Mouse (Mus musculus): ENCODE data around the gene Pxdn. TPM values are rescaled to one million over a fixed set of nuclear protein-coding genes. Genes with fewer than 3 reads are reported as not detected.

The Pxdn gene
- total RNA-seq, 2 experiments from 2014 or later, result 6.1 to 8.1 TPM

DNA sequence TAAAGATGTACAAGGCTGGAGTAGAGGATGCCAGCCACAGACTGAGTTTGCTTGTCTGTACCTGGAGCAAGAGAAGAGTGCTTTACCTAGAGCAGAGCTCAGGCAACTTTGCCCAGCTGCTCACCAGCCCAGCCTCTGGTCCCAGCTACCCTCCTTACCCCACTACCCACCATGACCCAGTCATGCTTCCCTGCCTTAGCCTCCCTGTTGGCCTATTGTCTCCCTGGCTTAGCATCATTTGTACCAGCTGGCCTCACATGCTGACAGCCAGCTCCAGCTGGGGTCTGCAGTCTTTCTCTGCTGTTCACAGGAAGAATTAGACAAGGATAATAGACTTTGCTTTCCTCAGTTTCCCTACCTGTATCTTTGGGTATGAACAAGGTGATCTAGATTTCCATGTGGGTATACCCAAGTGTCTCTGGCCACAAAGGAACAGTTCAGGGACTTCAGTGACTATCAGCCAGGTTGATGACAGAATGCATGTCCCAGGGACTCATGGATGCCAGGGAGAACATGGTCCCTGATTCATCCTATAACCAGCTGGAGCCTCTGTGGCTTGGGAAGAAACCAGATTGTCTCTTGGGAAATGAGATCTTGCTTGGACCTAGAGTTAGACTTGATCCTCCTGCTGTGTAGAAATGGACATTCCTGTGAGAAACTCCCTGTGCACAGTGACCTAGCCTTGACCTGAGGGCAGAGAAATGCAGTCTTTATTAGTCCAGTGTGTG is 98.6 kb downstream of the Pxdn start:
- H3K4me3 ChIP-seq, result no peak overlapping the region
- intact Hi-C loops (cut with DNase I), result loop anchor here (5.0 kb wide), 1 partner anchor 129 kb away; no protein-coding TSS in a partner anchor
- no peak for DNase-seq
- H3K27ac ChIP-seq, result peak overlapping the region; percentile 49
- TF ChIP-seq CTCF (IDR thresholded peaks at IDR 0.05), result no peak

DNA sequence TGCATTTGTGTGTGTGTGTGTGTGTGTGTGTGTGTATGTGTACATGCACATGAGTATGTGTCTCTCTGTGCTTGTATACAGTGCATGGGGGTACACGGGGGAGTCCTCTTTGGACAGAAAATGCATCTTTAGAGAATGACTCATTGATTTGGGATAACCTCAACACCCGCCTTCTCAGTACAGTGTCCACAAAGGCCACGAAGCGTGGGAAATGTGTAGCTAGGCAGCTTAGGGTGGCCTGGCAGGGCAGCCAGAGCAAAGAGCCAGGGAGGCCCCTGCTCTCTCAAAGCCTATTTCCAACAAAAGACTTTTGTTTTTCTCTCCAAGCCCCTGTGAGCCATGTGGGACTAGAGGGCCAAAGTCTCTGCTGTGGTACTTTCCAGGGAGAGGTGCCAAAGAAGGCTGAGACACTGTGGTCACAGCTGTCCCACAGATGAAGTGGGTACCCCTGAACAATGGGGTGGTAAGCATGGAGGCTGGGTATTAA is 99.2 kb downstream of the Pxdn start:
- TF ChIP-seq CTCF (IDR thresholded peaks at IDR 0.05), result no peak
- intact Hi-C loops (cut with DNase I), result loop anchor here (5.0 kb wide), 1 partner anchor 129 kb away; no protein-coding TSS in a partner anchor
- H3K27ac ChIP-seq, result no peak overlapping the region
- H3K4me3 ChIP-seq, result no peak overlapping the region
- DNase-seq, result no peak

DNA sequence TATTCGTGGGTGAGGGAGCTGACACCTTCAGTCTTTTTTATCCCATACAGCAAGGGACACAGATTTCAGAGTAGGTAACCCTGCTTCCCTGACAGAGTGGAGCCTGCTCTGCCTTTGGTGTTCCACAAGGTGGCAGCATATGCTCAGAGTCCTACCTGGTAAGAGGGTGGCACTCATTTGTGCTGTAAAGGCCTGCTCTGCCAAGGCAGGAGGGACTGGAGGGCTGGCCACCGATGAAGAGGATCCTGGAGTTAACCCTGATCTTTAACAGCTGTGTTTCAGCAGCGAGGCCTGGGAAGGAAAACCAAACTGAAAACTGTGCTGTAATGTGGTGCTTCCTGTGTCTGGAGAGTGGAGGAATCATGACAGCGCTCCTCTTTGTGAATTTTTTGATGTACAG is 102.2 kb downstream of the Pxdn start:
- intact Hi-C loops (cut with DNase I), result loop anchor here (5.0 kb wide), 1 partner anchor 132 kb away; no protein-coding TSS in a partner anchor
- TF ChIP-seq CTCF (IDR thresholded peaks at IDR 0.05), result peak; percentile 85
- DNase-seq, result peak; percentile 52
- Histone ChIP-seq H3K4me3 (no peak overlapping the region), H3K27ac (peak overlapping the region; percentile 43)

DNA sequence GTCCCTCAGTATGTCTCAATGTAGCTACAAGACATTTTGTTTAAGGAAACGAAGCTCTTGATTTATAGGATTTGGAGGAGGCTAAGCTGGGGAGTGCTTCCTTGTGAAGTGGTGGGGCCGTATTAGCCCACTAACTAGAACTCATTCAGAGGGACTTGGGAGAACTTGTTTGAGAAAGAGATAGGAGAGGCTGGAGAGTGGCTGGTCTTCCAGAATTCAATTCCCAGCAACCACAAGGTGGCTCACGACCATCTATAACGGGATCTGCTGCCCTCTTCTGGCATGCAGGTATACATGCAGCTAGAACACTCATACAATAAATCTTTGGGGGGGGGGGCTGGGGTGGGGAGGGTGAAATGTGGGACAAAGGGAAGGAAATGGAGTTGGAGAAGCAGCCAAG is 102.7 kb downstream of the Pxdn start:
- peak; percentile 73 for TF ChIP-seq CTCF (IDR thresholded peaks at IDR 0.05)
- H3K4me3 ChIP-seq, result no peak overlapping the region
- peak overlapping the region; percentile 43 for H3K27ac ChIP-seq
- peak; percentile 61 for DNase-seq
- intact Hi-C loops (cut with DNase I), result loop anchor here (1.0 kb wide), 1 partner anchor 113 kb away; no protein-coding TSS in a partner anchor

DNA sequence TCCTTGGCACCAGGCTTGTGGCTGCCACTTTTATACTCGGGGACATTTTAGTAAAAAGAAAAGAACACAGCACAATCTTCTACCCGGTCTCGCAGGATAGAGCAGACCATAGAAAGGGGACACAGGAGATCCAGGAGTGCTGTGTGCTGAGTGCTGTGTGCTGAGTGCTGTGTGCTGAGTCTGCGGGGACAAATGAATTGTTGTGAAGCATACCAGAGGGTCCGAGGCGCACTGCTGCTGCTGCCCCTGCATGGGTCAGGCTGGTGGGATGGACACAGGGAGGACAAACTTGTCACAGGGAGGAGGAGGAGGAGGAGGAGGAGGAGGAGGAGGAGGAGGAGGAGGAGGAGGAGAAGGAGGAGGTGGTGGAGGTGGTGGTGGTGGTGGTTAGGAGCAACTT is 111.4 kb downstream of the Pxdn start:
- no peak overlapping the region for H3K4me3 ChIP-seq
- no peak overlapping the region for H3K27ac ChIP-seq
- TF ChIP-seq CTCF (IDR thresholded peaks at IDR 0.05), result no peak
- intact Hi-C loops (cut with DNase I), result loop anchor here (5.0 kb wide), 1 partner anchor 533 kb away; the partner anchor contains the start of gene Tmem18
- no peak for DNase-seq

DNA sequence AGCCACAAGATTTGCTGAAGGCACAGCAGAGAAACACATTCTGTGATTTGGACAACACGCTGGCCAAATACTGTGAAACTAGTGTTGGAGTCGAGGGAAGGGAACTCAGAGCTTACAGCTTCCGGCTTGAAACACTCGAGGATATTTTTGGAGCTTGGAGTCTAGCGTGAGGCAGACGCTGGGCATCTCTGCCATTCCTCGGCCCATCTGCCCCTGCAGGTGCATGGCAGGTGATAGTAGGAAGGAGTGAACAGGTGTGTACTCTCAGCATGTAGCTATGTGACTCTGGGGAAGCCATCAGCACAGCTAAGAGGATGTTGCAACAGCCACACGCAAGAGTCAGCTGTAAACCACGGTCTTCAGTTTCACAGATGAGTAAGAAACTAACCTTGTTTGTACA is 112.4 kb downstream of the Pxdn start:
- intact Hi-C loops (cut with DNase I), result loop anchor here (1.0 to 5.0 kb wide), 2 partner anchors 319 to 532 kb away; partner anchors contain the start of gene Tmem18
- TF ChIP-seq CTCF (IDR thresholded peaks at IDR 0.05), result no peak
- no peak overlapping the region for H3K4me3 ChIP-seq
- no peak overlapping the region for H3K27ac ChIP-seq
- DNase-seq, result no peak

DNA sequence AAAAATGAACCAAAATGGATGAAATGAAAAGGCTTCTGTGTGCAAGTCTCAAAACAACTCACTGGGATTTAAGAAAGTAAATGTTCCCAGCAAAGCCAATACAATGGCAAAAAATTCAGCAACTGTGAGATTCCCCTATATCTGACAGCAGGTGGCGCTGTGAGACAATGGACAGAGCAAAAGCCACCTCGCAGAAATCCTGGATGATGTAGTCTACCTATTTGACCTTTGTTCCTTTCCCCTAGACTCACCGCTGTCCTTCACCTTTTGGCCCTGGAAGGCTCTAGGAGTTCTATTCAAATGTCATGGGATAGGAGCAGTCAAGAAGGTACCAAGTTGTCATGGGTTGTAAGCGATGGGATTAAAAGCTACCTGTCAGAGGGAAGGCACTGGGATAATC is 112.8 kb downstream of the Pxdn start:
- peak; percentile 92 for TF ChIP-seq CTCF (IDR thresholded peaks at IDR 0.05)
- DNase-seq, result peak; percentile 38
- Histone ChIP-seq H3K4me3 (no peak overlapping the region), H3K27ac (no peak overlapping the region)
- intact Hi-C loops (cut with DNase I), result loop anchor here (1.0 kb wide), 1 partner anchor 319 kb away; no protein-coding TSS in a partner anchor

DNA sequence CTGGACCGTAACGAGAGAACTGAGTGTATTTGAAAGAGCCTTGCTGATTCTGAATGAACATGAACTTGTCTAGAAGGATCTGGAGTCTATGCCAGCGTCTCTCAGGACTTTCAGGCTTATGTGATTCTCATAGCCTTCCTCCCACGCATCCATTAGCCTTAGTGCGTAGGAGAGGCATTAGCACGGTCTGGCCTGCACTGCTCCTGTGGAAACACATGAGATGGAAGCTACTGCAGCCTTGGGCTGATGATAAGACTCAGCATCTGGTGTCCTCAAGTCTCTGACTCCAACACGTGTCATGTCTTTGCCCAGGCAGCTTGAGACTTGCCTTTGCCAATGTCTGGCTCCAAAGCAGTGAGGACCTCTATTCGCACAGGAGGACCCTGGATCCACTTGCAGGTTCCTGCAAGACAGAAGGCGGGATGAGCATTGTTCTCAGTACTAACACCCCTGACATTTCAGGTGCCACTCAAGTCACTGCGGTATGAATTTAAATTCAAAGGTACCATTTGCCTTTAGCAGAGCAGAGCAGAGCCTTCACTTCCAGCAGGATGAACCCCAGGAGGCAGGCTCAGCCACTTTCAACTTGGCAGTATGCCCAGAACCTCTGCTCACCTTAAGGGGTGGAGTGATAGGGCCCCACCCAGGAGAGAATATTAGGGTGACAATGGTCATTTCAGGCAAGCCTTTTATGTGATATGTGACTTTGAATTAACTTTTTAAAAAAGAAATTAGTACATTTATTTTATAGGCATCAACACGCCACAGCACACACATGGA is 117.5 kb downstream of the Pxdn start:
- intact Hi-C loops (cut with DNase I), result no loop called here
- TF ChIP-seq CTCF (IDR thresholded peaks at IDR 0.05), result no peak
- Histone ChIP-seq H3K27ac (no peak overlapping the region), H3K4me3 (no peak overlapping the region)
- no peak for DNase-seq

DNA sequence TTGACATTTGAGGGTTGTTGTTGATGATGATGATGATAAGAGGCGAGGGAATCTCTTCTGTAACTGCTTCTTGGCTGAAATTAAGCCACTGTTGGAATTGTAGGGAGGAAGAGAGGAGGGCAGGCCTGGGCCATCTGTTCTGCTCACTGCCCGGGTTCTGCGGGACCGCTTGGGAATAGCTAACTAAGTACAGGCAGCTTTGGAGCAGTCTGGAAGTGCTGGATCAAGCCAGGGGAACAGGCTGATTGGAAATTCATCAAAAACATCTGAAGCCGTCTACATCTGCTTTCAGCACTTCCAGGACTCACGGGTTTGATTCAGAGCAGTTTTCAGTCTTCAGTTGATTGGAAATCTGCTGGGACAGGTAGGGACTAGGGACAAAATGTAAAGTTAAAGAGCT is 120.6 kb downstream of the Pxdn start:
- intact Hi-C loops (cut with DNase I), result no loop called here
- Histone ChIP-seq H3K4me3 (no peak overlapping the region), H3K27ac (no peak overlapping the region)
- DNase-seq, result no peak
- TF ChIP-seq CTCF (IDR thresholded peaks at IDR 0.05), result no peak

DNA sequence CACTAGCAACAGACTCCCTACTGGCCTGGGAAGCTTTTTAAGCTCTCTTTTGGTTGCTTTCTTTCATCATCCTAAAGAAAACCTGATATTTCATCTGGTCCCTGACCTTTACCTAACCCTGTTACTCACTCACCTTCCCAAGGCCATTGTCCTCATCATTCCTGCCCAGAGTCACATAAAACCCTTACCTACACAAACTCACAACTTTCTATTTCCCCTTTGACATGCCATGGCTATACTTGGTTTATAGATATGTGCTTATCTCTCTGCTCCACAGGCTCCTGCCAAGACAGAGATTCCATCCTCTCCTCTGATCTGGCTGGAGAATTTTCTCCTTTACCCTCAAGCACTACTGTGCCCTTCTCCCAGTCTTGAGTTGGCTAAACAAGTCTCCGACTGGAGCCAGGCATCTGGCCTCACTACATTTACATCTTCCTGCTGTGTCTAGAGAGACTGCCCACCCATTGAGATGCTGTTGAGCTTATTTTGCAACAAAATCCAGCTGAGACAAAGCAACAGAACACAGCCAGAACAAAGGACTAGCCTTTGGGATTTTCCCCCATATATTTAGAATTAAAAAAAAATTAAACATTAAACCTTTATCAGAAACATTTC is 124.2 kb downstream of the Pxdn start:
- intact Hi-C loops (cut with DNase I), result no loop called here
- H3K27ac ChIP-seq, result no peak overlapping the region
- no peak for DNase-seq
- no peak for TF ChIP-seq CTCF (IDR thresholded peaks at IDR 0.05)
- no peak overlapping the region for H3K4me3 ChIP-seq

DNA sequence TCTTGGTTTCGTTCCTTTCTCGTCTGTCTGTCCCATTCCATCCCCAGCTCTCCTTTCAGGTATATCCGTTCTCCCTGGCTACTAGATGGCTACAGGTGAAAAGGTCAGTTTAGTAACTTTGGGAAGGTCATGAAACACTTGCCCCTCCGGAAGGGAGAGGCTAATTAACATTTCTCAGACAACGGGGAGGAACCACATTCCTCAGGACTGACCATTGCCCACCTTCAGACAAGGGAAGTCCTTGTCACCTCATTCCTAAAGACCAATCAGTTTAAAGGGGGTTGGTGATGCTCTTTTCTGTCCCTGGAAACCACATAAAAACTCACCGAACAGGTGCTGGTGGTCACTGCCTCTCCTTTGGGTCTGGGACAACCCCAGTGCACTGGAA is 124.7 kb downstream of the Pxdn start:
- no peak for DNase-seq
- Histone ChIP-seq H3K4me3 (no peak overlapping the region), H3K27ac (no peak overlapping the region)
- TF ChIP-seq CTCF (IDR thresholded peaks at IDR 0.05), result no peak
- intact Hi-C loops (cut with DNase I), result no loop called here

Other genes starting within 250 kb of the Pxdn start
- gene Tpo, start 195.0 kb downstream of the Pxdn start, total RNA-seq (2021), result not detected

All from gastrocnemius, adult 2 months (tissue).